Mouse (Mus musculus): ENCODE measurements around the gene Vps26c. TPM values are rescaled to one million over a fixed set of nuclear protein-coding genes. Genes with fewer than 3 reads are reported as not detected.

Vps26c gene
- total and polyA plus RNA-seq, 2 experiments from 2014 or later: 63.0 to 74.8 TPM

DNA sequence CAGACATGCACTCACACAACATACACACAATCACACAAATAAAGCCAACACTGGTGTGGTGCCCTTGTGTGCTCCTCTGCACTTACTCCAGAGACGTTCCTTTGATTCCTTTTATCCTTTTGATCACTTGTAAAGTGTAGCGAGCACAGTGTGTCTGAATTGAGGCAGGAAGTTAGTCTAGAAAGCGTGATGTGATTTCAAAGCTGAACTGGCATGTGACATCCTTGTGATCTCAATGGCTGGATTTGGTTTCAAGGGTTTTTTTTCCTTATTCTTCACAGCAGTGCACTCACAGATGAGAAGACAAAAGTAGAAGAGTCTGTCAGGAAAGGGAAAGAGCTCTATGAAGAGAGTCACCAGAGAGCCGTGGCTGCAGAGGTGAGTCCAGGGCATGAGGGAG is 72.5 kb downstream of the Vps26c start:
- ATAC-seq (ENCODE audit: low FRiP score): no peak
- 51% methylated on average over 4 of the region's 4 CpGs for WGBS
- Histone ChIP-seq H3K4me3 (ENCODE audit: low read depth, low read length) (no peak overlapping the region), H3K4me2 (ENCODE audit: low read depth, low read length, poor library complexity, severe bottlenecking) (no peak overlapping the region), H3K9me3 (ENCODE audit: low read length) (no peaks in the 10 kb centered on the region), H3K27me3 (ENCODE audit: insufficient read depth, low read length) (no peaks in the 10 kb centered on the region), H3K9ac (replicated peaks; ENCODE audit: low read length, poor library complexity, severe bottlenecking) (no peak overlapping the region), H3K27ac (ENCODE audit: low read depth, low read length) (no peak overlapping the region), H3K36me3 (ENCODE audit: insufficient read depth, low read length) (peaks cover 80% of the 10 kb centered on the region), H3K4me1 (ENCODE audit: insufficient read depth, low read length) (no peaks in the 10 kb centered on the region)
- TF ChIP-seq CTCF (IDR thresholded peaks at IDR 0.05): no peak
- no peak for DNase-seq (ENCODE audit: low spot score)

DNA sequence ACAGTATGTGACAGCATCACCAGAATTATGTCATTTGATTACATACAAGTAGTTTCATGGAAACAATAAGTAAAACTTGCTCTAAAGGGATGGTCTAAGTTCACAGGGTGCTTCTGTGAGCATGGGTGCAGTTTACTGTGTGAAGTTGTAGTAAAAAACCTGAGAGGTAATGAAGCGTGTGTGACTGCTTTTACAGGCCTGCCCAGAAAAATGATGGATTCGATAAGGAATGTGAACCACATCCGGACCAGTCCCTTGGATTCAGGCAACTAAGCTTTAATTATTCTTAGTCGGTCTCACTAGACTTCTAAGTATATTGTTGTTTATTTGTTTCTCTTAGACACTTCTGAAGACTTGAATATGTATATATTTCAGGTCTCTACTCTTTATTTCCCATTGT is 73.9 kb downstream of the Vps26c start:
- no peak for TF ChIP-seq CTCF (IDR thresholded peaks at IDR 0.05)
- no peak overlapping the region for H3K9ac ChIP-seq (replicated peaks; ENCODE audit: low read length, poor library complexity, severe bottlenecking)
- H3K9me3 ChIP-seq (ENCODE audit: low read length): no peaks in the 10 kb centered on the region
- ATAC-seq (ENCODE audit: low FRiP score): no peak
- no peak overlapping the region for H3K4me2 ChIP-seq (ENCODE audit: low read depth, low read length, poor library complexity, severe bottlenecking)
- H3K36me3 ChIP-seq (ENCODE audit: insufficient read depth, low read length): peaks cover 79% of the 10 kb centered on the region
- WGBS: 95% methylated on average over 4 of the region's 4 CpGs
- no peak overlapping the region for H3K4me3 ChIP-seq (ENCODE audit: low read depth, low read length)
- no peak for DNase-seq (ENCODE audit: low spot score)
- H3K27me3 ChIP-seq (ENCODE audit: insufficient read depth, low read length): no peaks in the 10 kb centered on the region
- no peak overlapping the region for H3K27ac ChIP-seq (ENCODE audit: low read depth, low read length)
- H3K4me1 ChIP-seq (ENCODE audit: insufficient read depth, low read length): no peaks in the 10 kb centered on the region

DNA sequence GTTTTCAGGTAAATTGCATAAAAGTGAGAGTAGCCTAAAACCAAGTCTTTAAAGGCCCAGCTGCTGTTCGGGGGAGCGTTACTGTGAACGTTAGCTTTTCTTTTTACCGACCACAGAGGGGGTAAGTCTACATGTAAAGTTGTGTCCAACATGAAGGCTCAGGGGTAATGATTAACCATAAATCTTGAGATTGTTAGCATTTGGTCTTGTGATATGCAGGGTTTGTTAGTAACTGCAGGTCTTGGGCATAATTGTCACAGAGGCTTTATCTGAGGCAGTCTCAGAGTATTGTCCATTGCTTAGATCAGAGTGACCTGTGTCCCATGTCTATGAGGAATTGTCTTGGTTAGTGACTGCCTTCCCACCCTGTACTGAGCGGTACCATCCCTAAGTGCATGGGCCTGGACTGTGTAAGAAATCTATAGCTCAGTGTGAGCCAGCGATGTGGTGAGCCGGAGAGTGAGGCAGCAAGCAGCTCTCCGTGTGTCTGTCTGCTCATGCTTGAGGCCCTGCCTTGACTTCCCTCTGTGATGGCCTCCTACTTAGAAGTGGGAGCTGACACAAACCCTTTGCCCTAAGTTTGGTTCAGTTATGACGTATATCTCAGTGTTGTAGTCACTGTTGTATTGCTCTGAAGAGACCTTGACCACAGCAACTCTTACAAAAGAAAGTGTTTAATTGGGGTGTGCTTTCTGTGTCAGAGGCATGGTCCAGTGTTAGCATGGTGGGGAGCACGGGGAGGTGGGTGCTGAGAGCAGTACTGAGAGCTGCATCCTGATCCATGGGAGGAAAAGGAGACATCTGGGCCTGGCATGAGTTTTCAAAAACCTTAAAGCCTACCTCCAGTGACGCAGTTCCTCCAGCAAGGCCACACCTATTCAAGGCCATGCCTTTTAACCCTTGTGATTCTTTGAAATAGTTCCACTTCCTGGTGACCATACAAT is 74.8 kb downstream of the Vps26c start:
- Histone ChIP-seq H3K36me3 (ENCODE audit: insufficient read depth, low read length) (peaks cover 79% of the 10 kb centered on the region), H3K4me2 (ENCODE audit: low read depth, low read length, poor library complexity, severe bottlenecking) (no peak overlapping the region), H3K4me1 (ENCODE audit: insufficient read depth, low read length) (no peaks in the 10 kb centered on the region), H3K4me3 (ENCODE audit: low read depth, low read length) (no peak overlapping the region), H3K9me3 (ENCODE audit: low read length) (no peaks in the 10 kb centered on the region), H3K27me3 (ENCODE audit: insufficient read depth, low read length) (no peaks in the 10 kb centered on the region), H3K9ac (replicated peaks; ENCODE audit: low read length, poor library complexity, severe bottlenecking) (no peak overlapping the region), H3K27ac (ENCODE audit: low read depth, low read length) (no peak overlapping the region)
- DNase-seq (ENCODE audit: low spot score) (no peak), ATAC-seq (ENCODE audit: low FRiP score) (no peak)
- WGBS: 90% methylated on average over 11 of the region's 11 CpGs
- no peak for TF ChIP-seq CTCF (IDR thresholded peaks at IDR 0.05)

DNA sequence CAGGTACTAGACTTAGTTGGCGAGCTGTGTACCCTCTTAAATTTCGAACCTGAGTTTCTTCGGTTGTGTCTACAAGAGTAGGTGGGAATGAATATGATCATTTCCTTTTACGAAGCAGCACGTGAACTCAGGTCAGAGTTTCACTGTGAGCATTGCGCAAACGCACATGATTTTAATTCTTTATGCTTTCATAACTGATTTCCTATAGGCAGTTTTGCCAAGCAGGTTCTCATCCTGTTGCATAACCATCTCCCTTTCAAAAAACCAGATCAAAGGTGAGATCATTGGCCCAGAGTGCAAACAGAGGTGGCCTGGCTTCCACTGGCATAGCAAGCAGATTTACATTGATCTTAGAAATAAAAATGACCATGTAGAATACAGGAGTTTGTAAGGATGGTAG is 77.0 kb downstream of the Vps26c start:
- H3K4me1 ChIP-seq (ENCODE audit: insufficient read depth, low read length): no peaks in the 10 kb centered on the region
- H3K36me3 ChIP-seq (ENCODE audit: insufficient read depth, low read length): peaks cover 72% of the 10 kb centered on the region
- DNase-seq (ENCODE audit: low spot score) (no peak), ATAC-seq (ENCODE audit: low FRiP score) (no peak)
- 96% methylated on average over 7 of the region's 7 CpGs for WGBS
- H3K27me3 ChIP-seq (ENCODE audit: insufficient read depth, low read length): no peaks in the 10 kb centered on the region
- no peaks in the 10 kb centered on the region for H3K9me3 ChIP-seq (ENCODE audit: low read length)
- H3K4me3 ChIP-seq (ENCODE audit: low read depth, low read length): no peak overlapping the region
- H3K27ac ChIP-seq (ENCODE audit: low read depth, low read length): no peak overlapping the region
- H3K9ac ChIP-seq (replicated peaks; ENCODE audit: low read length, poor library complexity, severe bottlenecking): no peak overlapping the region
- no peak for TF ChIP-seq CTCF (IDR thresholded peaks at IDR 0.05)
- H3K4me2 ChIP-seq (ENCODE audit: low read depth, low read length, poor library complexity, severe bottlenecking): no peak overlapping the region

DNA sequence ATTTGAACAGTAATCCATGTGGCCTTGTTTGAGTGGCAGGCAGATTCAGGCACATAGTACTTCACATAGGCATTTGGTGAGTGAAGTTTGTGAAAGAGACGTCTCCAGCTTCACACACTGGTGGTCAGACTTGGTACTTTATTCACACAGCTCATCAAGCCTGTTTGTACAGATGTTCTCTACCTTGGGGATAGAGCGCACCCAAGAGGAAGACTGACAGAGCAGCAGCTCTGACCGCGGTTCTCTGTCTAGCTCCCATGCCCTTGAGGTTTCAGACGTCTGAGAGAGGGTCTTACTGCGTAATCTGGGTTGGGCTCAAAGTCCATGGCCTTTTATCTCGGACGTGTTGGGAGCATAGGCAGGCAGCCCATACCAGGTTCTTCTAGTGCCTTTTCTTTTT is 77.5 kb downstream of the Vps26c start:
- Histone ChIP-seq H3K4me3 (ENCODE audit: low read depth, low read length) (no peak overlapping the region), H3K9me3 (ENCODE audit: low read length) (no peaks in the 10 kb centered on the region), H3K4me2 (ENCODE audit: low read depth, low read length, poor library complexity, severe bottlenecking) (no peak overlapping the region), H3K27ac (ENCODE audit: low read depth, low read length) (no peak overlapping the region), H3K27me3 (ENCODE audit: insufficient read depth, low read length) (no peaks in the 10 kb centered on the region), H3K4me1 (ENCODE audit: insufficient read depth, low read length) (no peaks in the 10 kb centered on the region), H3K36me3 (ENCODE audit: insufficient read depth, low read length) (peaks cover 68% of the 10 kb centered on the region), H3K9ac (replicated peaks; ENCODE audit: low read length, poor library complexity, severe bottlenecking) (no peak overlapping the region)
- DNase-seq (ENCODE audit: low spot score): no peak
- peak; percentile 31; the same call in 1 of the 2 replicates for TF ChIP-seq CTCF (IDR thresholded peaks at IDR 0.05)
- 78% methylated on average over 8 of the region's 8 CpGs for WGBS
- no peak for ATAC-seq (ENCODE audit: low FRiP score)

Other genes with a start within 250 kb of the Vps26c start
- 9.4 and 10.0 TPM in 2 replicates for gene Hlcs, start 213.3 kb downstream of the Vps26c start, total RNA-seq (2014; rRNA removed)
- 6.0 and 7.8 TPM in 2 replicates for gene Hlcs, start 213.3 kb downstream of the Vps26c start, polyA plus RNA-seq (2015; fragmentation: Nextera tagmentation; extraction: Ambion mirVana)
- gene Ripply3, start 198.4 kb downstream of the Vps26c start, total RNA-seq (2014; rRNA removed): 0.38 TPM in 1 of 2 replicates, not detected in the other
- gene Ripply3, start 198.4 kb downstream of the Vps26c start, polyA plus RNA-seq (2015; fragmentation: Nextera tagmentation; extraction: Ambion mirVana): 0.20 and 0.60 TPM in 2 replicates
- gene Ttc3, start 156.2 kb downstream of the Vps26c start, total RNA-seq (2014; rRNA removed): 1,211 and 1,370 TPM in 2 replicates
- 1,107 and 1,271 TPM in 2 replicates for gene Ttc3, start 156.2 kb downstream of the Vps26c start, polyA plus RNA-seq (2015; fragmentation: Nextera tagmentation; extraction: Ambion mirVana)
- 92.0 and 114 TPM in 2 replicates for gene Pigp, start 155.0 kb downstream of the Vps26c start, total RNA-seq (2014; rRNA removed)
- 143 and 148 TPM in 2 replicates for gene Pigp, start 155.0 kb downstream of the Vps26c start, polyA plus RNA-seq (2015; fragmentation: Nextera tagmentation; extraction: Ambion mirVana)
- 93.5 and 94.2 TPM in 2 replicates for gene Dyrk1a, start 43.2 kb upstream of the Vps26c start, total RNA-seq (2014; rRNA removed)
- 11.7 and 13.7 TPM in 2 replicates for gene Dyrk1a, start 43.2 kb upstream of the Vps26c start, polyA plus RNA-seq (2015; fragmentation: Nextera tagmentation; extraction: Ambion mirVana)